Mouse (Mus musculus): ENCODE measurements around the gene Zfp92.

The Zfp92 gene

DNA sequence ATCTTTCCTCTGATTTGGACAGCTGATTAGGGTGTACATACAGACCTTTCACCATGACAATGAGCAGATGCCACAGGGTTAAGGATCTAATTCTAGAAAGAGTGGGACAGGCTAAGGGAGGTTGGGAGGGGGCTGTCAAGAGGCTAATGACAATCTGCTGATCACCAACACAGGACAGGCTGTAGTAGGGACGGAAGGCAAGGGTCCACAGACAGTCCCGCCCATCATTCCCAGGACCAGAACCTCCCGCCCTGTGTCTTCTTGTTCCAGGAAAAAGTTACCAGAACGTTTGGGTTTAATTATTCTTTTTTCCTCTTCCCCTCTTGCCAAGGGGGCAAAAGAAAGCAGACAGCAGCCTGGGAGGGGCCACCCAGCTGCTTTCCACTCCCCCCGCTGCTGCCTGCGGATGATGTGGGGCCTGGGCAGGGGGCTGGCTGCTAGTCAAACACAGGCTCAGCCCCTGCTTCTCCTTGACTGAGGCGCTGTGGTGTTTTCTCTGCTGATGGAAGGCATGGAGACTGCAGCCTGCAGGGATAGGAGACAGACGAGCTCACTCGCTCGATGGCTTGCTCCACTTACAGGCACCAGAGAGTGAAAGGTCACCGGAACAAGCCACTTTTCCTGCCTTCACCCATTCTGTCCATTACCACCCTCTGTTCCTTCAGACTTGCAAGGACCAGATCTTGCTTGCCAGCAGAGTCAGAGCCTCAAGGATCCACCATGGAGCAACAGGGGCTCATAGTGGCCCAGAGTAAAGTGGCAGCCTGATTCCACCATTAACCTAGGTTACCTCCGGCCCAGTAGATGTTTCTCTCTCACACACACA lies 63.7 kb downstream of the Zfp92 start:
- no peak for DNase-seq (ENCODE audit: low read depth, low spot score)

DNA sequence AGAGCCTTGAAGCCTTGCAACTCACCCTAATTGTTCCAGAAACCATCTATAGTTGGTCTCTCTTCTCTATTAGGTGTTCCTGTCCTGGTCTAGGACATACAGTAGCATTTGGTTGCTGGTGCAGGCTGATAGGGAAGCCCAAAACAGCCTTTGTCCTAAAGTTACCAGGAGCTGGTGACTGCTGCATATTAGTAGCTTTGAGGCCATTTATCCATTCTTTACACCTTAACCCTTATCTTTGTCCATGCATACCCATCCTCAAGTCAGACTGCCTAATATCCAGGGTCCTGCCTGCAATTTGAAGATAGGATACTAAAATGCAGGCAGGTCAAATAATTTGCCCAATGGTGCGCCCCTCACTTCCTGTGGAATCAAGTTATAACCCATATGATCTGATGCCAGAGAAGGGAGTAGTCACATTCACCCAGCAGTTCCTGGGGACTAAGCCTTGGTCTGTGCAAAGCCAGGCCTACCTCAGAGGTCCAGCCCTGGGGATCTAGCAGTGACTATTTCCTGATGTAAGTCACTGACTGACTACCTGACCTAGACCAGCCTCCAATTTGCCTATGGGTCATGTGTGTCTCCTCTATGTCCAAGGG lies 64.9 kb downstream of the Zfp92 start:
- no peak for DNase-seq (ENCODE audit: low read depth, low spot score)

DNA sequence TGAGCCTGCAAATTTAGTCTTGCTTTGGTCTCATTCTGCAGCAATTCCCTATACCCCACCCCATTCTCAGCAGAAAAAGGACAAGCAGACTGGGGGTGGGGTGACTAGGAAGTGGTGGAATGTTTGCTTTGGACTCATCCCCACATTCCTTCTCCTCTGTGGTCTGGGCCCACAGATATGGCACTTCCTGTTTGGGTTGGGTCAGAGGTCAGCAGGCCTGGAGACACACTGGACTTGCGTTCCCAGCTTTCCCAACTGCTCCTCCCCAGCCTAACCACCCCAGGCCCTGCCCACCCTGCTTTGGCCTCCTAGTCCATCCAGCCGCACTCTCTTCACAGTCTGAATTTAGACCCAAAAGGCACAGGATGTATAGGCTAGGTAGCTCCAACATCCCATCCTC lies 65.7 kb downstream of the Zfp92 start:
- no peak for DNase-seq (ENCODE audit: low read depth, low spot score)

DNA sequence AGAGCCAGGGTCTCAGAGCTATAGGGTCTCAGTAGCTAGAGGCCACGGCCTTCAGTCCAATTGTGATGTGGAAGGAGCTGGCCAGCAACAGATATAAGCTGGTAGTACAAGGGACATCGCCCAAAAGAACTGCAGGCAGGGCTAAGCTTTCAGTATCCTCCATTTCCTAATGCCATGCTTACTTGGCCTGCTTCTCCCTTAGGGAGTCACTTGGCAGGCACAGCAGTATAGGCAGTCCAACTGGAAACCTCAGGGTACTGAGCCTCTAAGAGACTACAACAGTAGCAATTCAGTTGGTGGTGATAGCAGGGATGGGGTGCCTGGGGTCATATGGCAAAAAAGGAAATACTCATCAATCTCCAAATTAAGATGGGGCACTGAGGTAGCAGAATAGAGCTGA lies 66.6 kb downstream of the Zfp92 start:
- no peak for DNase-seq (ENCODE audit: low read depth, low spot score)

Measured in brain, adult 2 months (tissue).